Mouse (Mus musculus): Measurements from ENCODE around the gene Gm21748. TPM values are rescaled to one million over a fixed set of nuclear protein-coding genes. Genes with fewer than 3 reads are reported as not detected.
"Not testable (repeated sequence)": the region's sequence is repeated elsewhere in the genome, so short reads cannot be mapped to it uniquely, and the experiment has no call there.

Gm21748 gene
- not detected in 2 replicates for polyA plus RNA-seq (2011; ENCODE audit: insufficient read length, low read depth, missing spikeins)

GRCm38 (mm10) chrY:90839077-90839476, at the start of gene Gm21748:
TSS of gene Gm21748 (minus strand) at chrY:90839177.
- not testable (repeated sequence) for H3K4me3 ChIP-seq (ENCODE audit: insufficient read depth, low read length); H3K27ac ChIP-seq (ENCODE audit: insufficient read depth, low read length); H3K4me1 ChIP-seq (ENCODE audit: control insufficient read depth, insufficient read depth, low read length)

Other genes starting within 250 kb of the Gm21748 start
- not detected in 2 replicates for gene Gm21860, start 84.4 kb downstream of the Gm21748 start, polyA plus RNA-seq (2011; ENCODE audit: insufficient read length, low read depth, missing spikeins)
- not detected in 2 replicates for gene Gm47283, start 54.4 kb downstream of the Gm21748 start, polyA plus RNA-seq (2011; ENCODE audit: insufficient read length, low read depth, missing spikeins)

Measured in embryonic fibroblast, embryonic 13.5 days (primary cell).